Mouse (Mus musculus) thymus, adult 2 months (tissue): ENCODE measurements at regions not wholly inside any gene's neighbourhood (a gene's known extent, or its start where the extent isn't known, plus 50 kb on each side); places are given as distances from the start of the nearest gene placed in this dataset.

ENCODE experiments used
- CTCF ChIP-seq: fragments of 200-500 bp; IDR thresholded peaks from 2 replicates; pipeline ENCODE4 v1.5.1; 2012; ENCODE audit warnings: mild to moderate bottlenecking, control low read depth, low read length, moderate library complexity, borderline replicate concordance; ENCODE audit not compliant: control insufficient read depth, poor library complexity, insufficient read depth; ENCODE audit errors: extremely low read depth
- POLR2A ChIP-seq: fragments of 200-500 bp; IDR thresholded peaks from 2 replicates; pipeline ENCODE4 v1.6.1; 2012; ENCODE audit warnings: mild to moderate bottlenecking, low read length, control low read depth, moderate library complexity; ENCODE audit not compliant: control insufficient read depth, poor library complexity, insufficient read depth; ENCODE audit errors: extremely low read depth

DNA sequence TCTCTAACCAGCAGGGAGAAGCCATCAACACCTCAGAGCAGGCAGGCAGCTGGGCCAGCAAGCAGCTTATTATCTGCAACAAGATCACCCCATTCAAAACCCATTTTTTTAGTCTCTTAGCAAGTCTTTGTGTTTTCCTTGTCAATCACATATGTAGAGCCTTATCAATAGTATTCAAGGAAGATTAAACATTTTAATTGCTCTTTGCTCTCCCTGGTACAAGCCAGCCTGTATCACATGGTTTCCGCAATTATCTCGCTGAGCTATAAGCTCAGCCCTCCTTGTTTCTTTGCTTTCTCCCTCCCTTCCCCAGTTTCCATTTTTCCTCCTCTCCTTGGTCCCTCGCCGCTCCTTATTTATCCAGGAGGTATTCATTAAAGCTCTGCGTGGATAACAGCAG, 259.9 kb upstream of the Gm10131 start:
- TF ChIP-seq CTCF (no peak), POLR2A (no peak)
